Mouse (Mus musculus) kidney, embryonic 16.5 days (tissue): ENCODE measurements around the gene Mtcl1. TPM values are rescaled to one million over a fixed set of nuclear protein-coding genes. Genes with fewer than 3 reads are reported as not detected.

ENCODE experiments used
- ATAC-seq: fragments of 200-750 bp; cut with Nextera tagmentation; 2 replicates; pipeline ENCODE4 v1.8.0; 2017; ENCODE audit warnings: moderate TSS enrichment; ENCODE audit not compliant: low FRiP score, low TSS enrichment
- H3K27ac ChIP-seq: fragments of 300-500 bp; sonication (generic); 2 replicates; pipeline ENCODE4 v1.5.1; 2014; ENCODE audit warnings: low read length
- H3K27me3 ChIP-seq: fragments of 300-500 bp; sonication (generic); 2 replicates; pipeline ENCODE4 v1.6.1; 2014; ENCODE audit warnings: low read length, control low read depth, mixed read lengths; ENCODE audit not compliant: insufficient read depth
- H3K36me3 ChIP-seq: fragments of 300-500 bp; sonication (generic); 2 replicates; pipeline ENCODE4 v1.6.1; 2014; ENCODE audit warnings: low read length, control low read depth, mixed read lengths; ENCODE audit not compliant: insufficient read depth
- H3K4me1 ChIP-seq: fragments of 300-500 bp; sonication (generic); 2 replicates; pipeline ENCODE4 v1.6.1; 2014; ENCODE audit warnings: low read length, control low read depth, mixed read lengths; ENCODE audit not compliant: insufficient read depth
- H3K4me2 ChIP-seq: fragments of 300-500 bp; sonication (generic); replicated peaks from 2 replicates; pipeline ENCODE4 v1.6.1; 2014; ENCODE audit warnings: low read depth, low read length
- H3K4me3 ChIP-seq: fragments of 300-500 bp; sonication (generic); 2 replicates; pipeline ENCODE4 v1.5.1; 2014; ENCODE audit warnings: mild to moderate bottlenecking, low read length
- H3K9ac ChIP-seq: fragments of 300-500 bp; sonication (generic); replicated peaks from 2 replicates; pipeline ENCODE4 v1.6.1; 2014; ENCODE audit warnings: low read length
- H3K9me3 ChIP-seq: fragments of 300-500 bp; sonication (generic); 2 replicates; pipeline ENCODE4 v1.6.1; 2016; ENCODE audit warnings: low read length, control low read depth
- WGBS: fragments of 180-500 bp; shearing (Covaris S2); extraction: QIAGEN DNeasy Blood & Tissue Kit; methylation state at CpG from one replicate; pipeline ENCODE4 v1.1.7; 2014; 5-methylcytosine and 5-hydroxymethylcytosine counted together
- polyA plus RNA-seq: library from polyadenylated mRNA; unstranded; fragments of >200 nt; fragmentation: Nextera tagmentation; extraction: Ambion mirVana; gene quantifications from 2 replicates; pipeline ENCODE4 v1.2.1, GENCODE M21; 2015

Mtcl1 gene
- polyA plus RNA-seq, 1 experiment from 2014 or later, result 5.2 TPM

- H3K27ac ChIP-seq, result 0 out of 2 replicates have a peak overlapping the region, but pooled peaks have one; percentile 82
- peaks cover 20% of the 10 kb centered on the region for H3K27me3 ChIP-seq
- no peak for ATAC-seq
- WGBS, result 2% methylated on average over 18 of the region's 18 CpGs
- H3K4me2 ChIP-seq, result peak overlapping the region; percentile 99
- H3K4me3 ChIP-seq, result peak overlapping the region; percentile 76
- H3K9me3 ChIP-seq, result no peaks in the 10 kb centered on the region
- H3K4me1 ChIP-seq, result peaks cover 39% of the 10 kb centered on the region
- H3K9ac ChIP-seq, result peak overlapping the region; percentile 84
- H3K36me3 ChIP-seq, result no peaks in the 10 kb centered on the region
These were observed 1.0 kb upstream of the Mtcl1 start for GRCm38 (mm10) chr17:66450526-66451070.

- peak; percentile 26 for ATAC-seq
- Histone ChIP-seq H3K9me3 (no peaks in the 10 kb centered on the region), H3K36me3 (no peaks in the 10 kb centered on the region), H3K9ac (peak overlapping the region; percentile 84), H3K4me3 (peak overlapping the region; percentile 76), H3K4me2 (peak overlapping the region; percentile 99), H3K4me1 (peaks cover 41% of the 10 kb centered on the region), H3K27me3 (peaks cover 20% of the 10 kb centered on the region), H3K27ac (peak overlapping the region; percentile 82)
- under 1% methylated on average over 115 of the region's 136 CpGs for WGBS
These were observed 837 bp downstream of the Mtcl1 start for GRCm38 (mm10) chr17:66448421-66449405.

- Histone ChIP-seq H3K36me3 (no peaks in the 10 kb centered on the region), H3K4me1 (peaks cover 41% of the 10 kb centered on the region), H3K9ac (peak overlapping the region; percentile 84), H3K4me2 (peak overlapping the region; percentile 99), H3K4me3 (peak overlapping the region; percentile 76), H3K9me3 (no peaks in the 10 kb centered on the region), H3K27ac (no peak overlapping the region), H3K27me3 (peaks cover 20% of the 10 kb centered on the region)
- no peak for ATAC-seq
- WGBS, result 3% methylated on average over 13 of the region's 13 CpGs
These were observed 1.6 kb downstream of the Mtcl1 start for GRCm38 (mm10) chr17:66447978-66448377.

- Histone ChIP-seq H3K27me3 (peaks cover 14% of the 10 kb centered on the region), H3K27ac (no peak overlapping the region), H3K4me1 (peaks cover 41% of the 10 kb centered on the region), H3K9me3 (no peaks in the 10 kb centered on the region), H3K4me3 (peak overlapping the region; percentile 76), H3K9ac (no peak overlapping the region), H3K4me2 (peak overlapping the region; percentile 99), H3K36me3 (no peaks in the 10 kb centered on the region)
- ATAC-seq, result no peak
- 64% methylated on average over 7 of the region's 7 CpGs for WGBS
These were observed 2.6 kb downstream of the Mtcl1 start for GRCm38 (mm10) chr17:66447007-66447312.

GRCm38 (mm10) chr17:66446196-66447006 lies 3.1 kb downstream of the Mtcl1 start:
- Histone ChIP-seq H3K36me3 (no peaks in the 10 kb centered on the region), H3K4me3 (peak overlapping the region; percentile 76; the same call in 1 of the 2 replicates), H3K27ac (no peak overlapping the region), H3K4me2 (peak overlapping the region; percentile 99), H3K27me3 (peaks cover 9% of the 10 kb centered on the region), H3K9me3 (no peaks in the 10 kb centered on the region), H3K9ac (0 out of 2 replicates have a peak overlapping the region, but pooled peaks have one; percentile 16), H3K4me1 (peaks cover 42% of the 10 kb centered on the region)
- WGBS, result 56% methylated on average over 7 of the region's 7 CpGs
- no peak for ATAC-seq

- Histone ChIP-seq H3K27ac (no peak overlapping the region), H3K4me3 (no peak overlapping the region), H3K27me3 (peaks cover 9% of the 10 kb centered on the region), H3K9me3 (no peaks in the 10 kb centered on the region), H3K9ac (no peak overlapping the region), H3K36me3 (no peaks in the 10 kb centered on the region), H3K4me1 (peaks cover 43% of the 10 kb centered on the region), H3K4me2 (no peak overlapping the region)
- no peak for ATAC-seq
- 66% methylated on average over 9 of the region's 9 CpGs for WGBS
These were observed 5.4 kb downstream of the Mtcl1 start for GRCm38 (mm10) chr17:66444059-66444700.

GRCm38 (mm10) chr17:66439888-66440287 lies 9.7 kb downstream of the Mtcl1 start:
- H3K36me3 ChIP-seq, result peaks cover 2% of the 10 kb centered on the region; the same call in 1 of the 2 replicates
- WGBS, result 81% methylated on average over 8 of the region's 8 CpGs
- H3K4me2 ChIP-seq, result no peak overlapping the region
- H3K4me1 ChIP-seq, result 0 out of 2 replicates have a peak, but pooled peaks cover 18% of the 10 kb centered on the region
- no peak overlapping the region for H3K27ac ChIP-seq
- H3K4me3 ChIP-seq, result no peak overlapping the region
- H3K27me3 ChIP-seq, result no peaks in the 10 kb centered on the region
- no peaks in the 10 kb centered on the region for H3K9me3 ChIP-seq
- no peak for ATAC-seq
- H3K9ac ChIP-seq, result no peak overlapping the region

GRCm38 (mm10) chr17:66439051-66439753 lies 10.3 kb downstream of the Mtcl1 start:
- ATAC-seq, result no peak
- no peak overlapping the region for H3K27ac ChIP-seq
- no peaks in the 10 kb centered on the region for H3K27me3 ChIP-seq
- H3K9me3 ChIP-seq, result no peaks in the 10 kb centered on the region
- peaks cover 2% of the 10 kb centered on the region; the same call in 1 of the 2 replicates for H3K36me3 ChIP-seq
- H3K4me3 ChIP-seq, result no peak overlapping the region
- WGBS, result 25% methylated on average over 11 of the region's 11 CpGs
- H3K4me2 ChIP-seq, result no peak overlapping the region
- H3K9ac ChIP-seq, result no peak overlapping the region
- H3K4me1 ChIP-seq, result 0 out of 2 replicates have a peak, but pooled peaks cover 17% of the 10 kb centered on the region
